Mouse (Mus musculus) kidney, embryonic 15.5 days (tissue): Measurements from ENCODE around the gene Zfp119a. TPM values are rescaled to one million over a fixed set of nuclear protein-coding genes. Genes with fewer than 3 reads are reported as not detected.
"Not testable (repeated sequence)": the region's sequence is repeated elsewhere in the genome, so short reads cannot be mapped to it uniquely, and the experiment has no call there.

Source experiments
- ATAC-seq: fragments of 200-750 bp; cut with Nextera tagmentation; replicated peaks from 2 replicates; pipeline ENCODE4 v1.8.0; 2017; ENCODE audit warnings: moderate TSS enrichment; ENCODE audit not compliant: low FRiP score
- H3K27ac ChIP-seq: fragments of 300-500 bp; sonication (generic); 2 replicates; pipeline ENCODE4 v1.5.1; 2015; ENCODE audit warnings: mild to moderate bottlenecking, inconsistent platforms
- H3K27me3 ChIP-seq: fragments of 300-500 bp; sonication (generic); 2 replicates; pipeline ENCODE4 v1.6.1; 2015; ENCODE audit warnings: inconsistent platforms
- H3K36me3 ChIP-seq: fragments of 300-500 bp; sonication (generic); 2 replicates; pipeline ENCODE4 v1.6.1; 2015; ENCODE audit warnings: inconsistent platforms
- H3K4me1 ChIP-seq: fragments of 300-500 bp; sonication (generic); 2 replicates; pipeline ENCODE4 v1.6.1; 2015; ENCODE audit warnings: inconsistent platforms
- H3K4me2 ChIP-seq: fragments of 300-500 bp; sonication (generic); 2 replicates; pipeline ENCODE4 v1.6.1; 2015; ENCODE audit warnings: moderate library complexity, mild to moderate bottlenecking, inconsistent platforms
- H3K4me3 ChIP-seq: fragments of 300-500 bp; sonication (generic); replicated peaks from 2 replicates; pipeline ENCODE4 v1.5.1; 2015; ENCODE audit warnings: mild to moderate bottlenecking, inconsistent platforms
- H3K9ac ChIP-seq: fragments of 300-500 bp; sonication (generic); 2 replicates; pipeline ENCODE4 v1.6.1; 2015; ENCODE audit warnings: mild to moderate bottlenecking, inconsistent platforms
- H3K9me3 ChIP-seq: fragments of 300-500 bp; sonication (generic); replicated peaks from 2 replicates; pipeline ENCODE4 v1.6.1; 2016; ENCODE audit warnings: inconsistent platforms
- WGBS: fragments of 180-500 bp; shearing (Covaris S2); methylation state at CpG from one replicate; pipeline ENCODE4 v1.1.7; 2015; ENCODE audit warnings: mixed read lengths; 5-methylcytosine and 5-hydroxymethylcytosine counted together
- polyA plus RNA-seq: library from polyadenylated mRNA; unstranded; fragments of >200 nt; fragmentation: Nextera tagmentation; extraction: Ambion mirVana; gene quantifications from 2 replicates; pipeline ENCODE4 v1.2.1, GENCODE M21; 2015

Gene Zfp119a
- polyA plus RNA-seq = 9.1 and 11.6 TPM in 2 replicates

DNA sequence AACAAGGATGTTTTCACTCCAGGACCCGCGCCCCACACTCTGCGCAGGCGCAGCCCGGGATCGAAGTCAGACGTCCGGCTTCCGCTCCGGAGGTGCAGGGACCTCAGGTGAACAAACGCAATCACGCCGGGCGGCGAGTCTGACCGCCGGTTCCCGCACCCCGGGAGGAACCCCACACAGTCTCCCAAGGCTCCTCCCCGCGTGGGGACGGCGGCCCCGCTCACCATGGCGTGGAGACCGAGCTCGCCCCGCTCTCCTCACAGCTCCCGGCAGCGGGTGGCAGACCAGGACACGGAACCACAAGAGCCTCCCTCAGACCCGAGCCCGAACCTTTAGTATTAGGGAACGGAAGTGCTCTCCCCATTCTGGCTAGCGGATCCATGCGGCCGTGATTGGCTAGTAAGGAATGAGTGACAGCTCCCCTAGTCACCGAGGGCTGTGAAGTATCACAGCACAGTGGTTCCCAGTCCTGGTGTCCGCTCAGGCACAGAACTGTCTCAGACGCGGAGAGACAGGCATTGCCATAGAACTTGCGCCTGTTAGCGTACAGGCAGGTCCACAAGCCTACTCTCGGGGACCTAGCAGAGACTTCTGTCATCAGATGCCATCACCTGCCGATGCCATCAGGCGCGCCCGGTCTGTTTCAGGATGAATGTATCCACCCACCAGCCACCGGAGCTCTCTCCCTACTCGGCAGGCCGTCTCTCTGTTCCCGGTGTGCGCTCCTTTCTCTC, at the start of gene Zfp119a:
Gene Zfp119a, minus strand, starts transcription at position 295 of the 734 bp plus-strand sequence.
- H3K4me3 ChIP-seq = peak within 1 kb of the TSS; percentile 56
- ATAC-seq = peak; percentile 100
- H3K36me3 ChIP-seq, H3K27me3 ChIP-seq, H3K4me1 ChIP-seq, H3K9me3 ChIP-seq: not testable (repeated sequence)
- H3K27ac ChIP-seq = peak within 1 kb of the TSS; percentile 84
- H3K4me2 ChIP-seq = peak within 1 kb of the TSS; percentile 63
- under 1% methylated on average over 43 of the region's 53 CpGs for WGBS
- peak within 1 kb of the TSS; percentile 58 for H3K9ac ChIP-seq

DNA sequence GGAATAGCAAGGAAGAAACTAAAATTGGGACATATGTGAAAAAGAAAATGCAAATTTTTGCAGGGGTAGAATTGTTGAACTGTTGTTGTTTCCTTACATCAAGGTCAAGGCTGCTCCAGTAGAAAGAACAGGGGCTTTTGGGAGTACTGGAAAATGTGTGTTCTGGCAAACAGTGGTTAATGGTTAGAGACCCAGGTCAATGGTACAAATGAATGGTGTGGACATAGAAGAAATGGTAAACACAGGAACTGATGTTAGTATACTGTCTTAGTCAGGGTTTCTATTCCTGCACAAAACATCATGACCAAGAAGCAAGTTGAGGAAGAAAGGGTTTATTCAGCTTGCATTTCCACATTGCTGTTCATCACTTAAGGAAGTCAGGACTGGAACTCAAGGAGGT, 27.9 kb upstream of the Zfp119a start:
- no peak overlapping the region for H3K9ac ChIP-seq
- H3K4me2 ChIP-seq = no peak overlapping the region
- no peak for ATAC-seq
- H3K27me3 ChIP-seq = no peaks in the 10 kb centered on the region
- no peak overlapping the region for H3K27ac ChIP-seq
- no peaks in the 10 kb centered on the region for H3K36me3 ChIP-seq
- peaks cover 10% of the 10 kb centered on the region; the same call in 1 of the 2 replicates for H3K4me1 ChIP-seq
- no peaks in the 10 kb centered on the region for H3K9me3 ChIP-seq
- no peak overlapping the region for H3K4me3 ChIP-seq

DNA sequence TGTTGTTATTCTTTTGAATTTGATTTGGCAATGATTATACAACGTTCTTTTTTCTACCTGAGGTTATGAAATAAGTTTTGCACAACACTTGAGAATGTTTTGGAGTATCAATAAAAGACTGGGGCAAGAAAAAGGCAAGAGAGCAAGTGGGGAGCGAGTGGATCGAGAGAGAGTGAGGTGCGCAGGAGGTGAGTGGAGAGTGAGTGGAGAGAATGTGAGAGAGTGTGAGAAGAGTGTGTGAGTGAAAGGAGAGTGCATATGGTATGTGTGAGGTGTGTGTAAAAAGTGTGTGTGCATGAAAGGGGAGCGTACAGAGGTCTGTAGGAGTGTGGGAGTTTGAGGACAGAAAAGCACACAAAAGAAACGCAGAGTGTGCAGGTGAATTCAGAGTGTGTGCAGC, 25.4 kb upstream of the Zfp119a start:
- Histone ChIP-seq H3K36me3 (0 out of 2 replicates have a peak, but pooled peaks cover under 1% of the 10 kb centered on the region), H3K4me2 (no peak overlapping the region), H3K9ac (no peak overlapping the region), H3K27ac (peak overlapping the region; percentile 70), H3K9me3 (no peaks in the 10 kb centered on the region), H3K4me3 (no peak overlapping the region), H3K27me3 (no peaks in the 10 kb centered on the region), H3K4me1 (peaks cover 10% of the 10 kb centered on the region; the same call in 1 of the 2 replicates)
- WGBS = 74% methylated on average over 6 of the region's 6 CpGs
- 0 out of 2 replicates have a peak, but pooled peaks have one; percentile 43 for ATAC-seq

DNA sequence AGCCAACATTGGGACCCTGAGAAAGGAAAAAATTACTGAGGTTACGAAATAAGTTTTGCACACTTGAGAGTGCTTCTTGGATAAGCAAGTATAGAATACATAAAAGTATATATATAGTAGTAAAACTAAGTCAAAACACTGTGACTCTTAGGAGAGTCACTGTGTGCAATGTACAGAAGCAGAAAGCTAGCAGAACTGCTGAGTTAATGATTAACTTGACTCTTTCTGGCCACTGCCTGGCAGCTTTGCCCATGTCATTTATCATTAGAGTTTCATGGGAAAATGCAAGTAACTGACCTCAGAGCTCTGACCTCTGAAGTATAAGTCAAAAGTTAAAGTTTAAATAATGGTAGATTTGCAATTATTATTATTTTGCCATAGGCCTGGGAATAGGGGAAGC, 25.0 kb upstream of the Zfp119a start:
- peaks cover 10% of the 10 kb centered on the region; the same call in 1 of the 2 replicates for H3K4me1 ChIP-seq
- peaks cover 4% of the 10 kb centered on the region; the same call in 1 of the 2 replicates for H3K36me3 ChIP-seq
- H3K4me3 ChIP-seq = no peak overlapping the region
- no peak overlapping the region for H3K9ac ChIP-seq
- H3K27me3 ChIP-seq = no peaks in the 10 kb centered on the region
- H3K27ac ChIP-seq = peak overlapping the region; percentile 66
- H3K9me3 ChIP-seq = no peaks in the 10 kb centered on the region
- peak; percentile 70; the same call in 1 of the 2 replicates for ATAC-seq
- no peak overlapping the region for H3K4me2 ChIP-seq
- WGBS = 84% methylated on average over 1 of the region's 1 CpGs

DNA sequence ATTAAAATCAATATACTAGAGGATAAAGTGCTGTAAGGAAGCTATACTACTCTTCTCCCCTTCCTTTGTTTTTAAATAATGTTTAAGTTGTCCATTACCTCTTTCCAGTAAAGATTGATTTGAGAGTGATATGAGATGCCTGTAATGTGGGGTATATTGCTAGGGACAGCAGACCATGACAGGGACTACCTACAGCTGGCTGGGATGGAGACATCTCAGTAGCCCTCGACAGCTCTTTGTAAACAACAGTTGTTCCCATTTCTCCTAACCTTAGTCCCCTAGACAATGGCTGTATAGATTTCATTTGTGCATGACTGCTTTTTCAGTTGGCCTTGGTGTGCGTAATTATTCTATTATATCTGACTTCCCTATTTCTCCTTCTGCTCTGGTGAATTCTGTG, 24.4 kb upstream of the Zfp119a start:
- 57% methylated on average over 2 of the region's 2 CpGs for WGBS
- Histone ChIP-seq H3K27me3 (no peaks in the 10 kb centered on the region), H3K4me1 (peaks cover 10% of the 10 kb centered on the region; the same call in 1 of the 2 replicates), H3K9ac (no peak overlapping the region), H3K4me3 (no peak overlapping the region), H3K4me2 (no peak overlapping the region), H3K36me3 (peaks cover 9% of the 10 kb centered on the region), H3K27ac (peak overlapping the region; percentile 66), H3K9me3 (peaks cover 5% of the 10 kb centered on the region)
- peak; percentile 52; the same call in 1 of the 2 replicates for ATAC-seq

DNA sequence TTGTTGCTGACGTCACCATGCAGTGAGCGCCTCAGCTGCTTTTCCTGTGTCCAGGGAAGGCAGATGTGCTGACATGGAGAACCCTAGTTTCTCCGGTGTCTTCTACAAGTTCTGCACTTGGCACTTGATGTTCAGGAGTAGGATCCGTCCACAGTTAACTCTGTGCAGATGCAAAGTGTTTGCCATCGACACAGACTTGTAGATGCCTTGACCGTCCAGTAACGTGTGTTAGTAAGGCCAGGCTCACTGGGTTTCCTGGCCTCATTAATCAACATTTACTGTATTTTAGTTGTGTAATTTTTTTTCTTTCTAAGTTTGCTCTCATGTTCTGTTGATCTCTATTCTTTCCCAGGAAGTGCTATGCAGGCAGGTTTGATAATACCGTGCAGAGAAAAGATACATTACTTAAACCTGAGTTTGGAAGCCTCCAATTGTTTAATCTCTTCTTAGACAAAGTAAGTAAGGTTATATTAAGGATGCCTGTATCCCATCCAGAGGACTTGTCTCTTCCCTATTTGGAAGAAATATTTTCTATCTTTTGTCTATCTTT, 13.8 kb upstream of the Zfp119a start:
- Histone ChIP-seq H3K4me3 (peak overlapping the region; percentile 56), H3K36me3 (peaks cover 22% of the 10 kb centered on the region), H3K9ac (0 out of 2 replicates have a peak overlapping the region, but pooled peaks have one; percentile 33), H3K4me2 (peak overlapping the region; percentile 60), H3K27ac (peak overlapping the region; percentile 88)
- WGBS = 10% methylated on average over 6 of the region's 8 CpGs
- ATAC-seq, H3K4me1 ChIP-seq, H3K27me3 ChIP-seq, H3K9me3 ChIP-seq: not testable (repeated sequence)

DNA sequence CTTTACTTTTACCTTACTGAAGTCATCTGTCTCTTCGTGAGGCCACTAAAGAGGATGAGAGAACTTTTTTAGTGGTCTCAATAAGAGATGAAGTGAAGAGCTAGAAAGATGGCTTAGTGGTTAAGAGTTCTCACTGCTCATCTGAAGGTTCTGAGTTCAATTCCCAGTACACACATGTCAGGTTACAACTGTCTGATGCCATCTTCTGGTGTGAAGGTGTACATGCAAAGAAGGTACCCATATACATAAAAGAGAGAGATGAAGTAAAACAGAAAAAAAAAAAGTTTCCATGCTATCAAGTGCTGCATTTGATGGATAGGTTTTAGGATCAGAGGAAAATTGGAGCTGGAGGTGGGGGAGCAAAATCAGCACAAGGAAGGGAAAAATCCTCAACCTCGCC, 6.2 kb upstream of the Zfp119a start:
- no peak overlapping the region for H3K4me3 ChIP-seq
- H3K36me3 ChIP-seq = no peaks in the 10 kb centered on the region
- H3K27me3 ChIP-seq = peaks cover 31% of the 10 kb centered on the region
- H3K9ac ChIP-seq = no peak overlapping the region
- no peaks in the 10 kb centered on the region for H3K9me3 ChIP-seq
- no peak overlapping the region for H3K4me2 ChIP-seq
- 64% methylated on average over 2 of the region's 2 CpGs for WGBS
- no peak for ATAC-seq
- no peak overlapping the region for H3K27ac ChIP-seq
- H3K4me1 ChIP-seq = no peaks in the 10 kb centered on the region

DNA sequence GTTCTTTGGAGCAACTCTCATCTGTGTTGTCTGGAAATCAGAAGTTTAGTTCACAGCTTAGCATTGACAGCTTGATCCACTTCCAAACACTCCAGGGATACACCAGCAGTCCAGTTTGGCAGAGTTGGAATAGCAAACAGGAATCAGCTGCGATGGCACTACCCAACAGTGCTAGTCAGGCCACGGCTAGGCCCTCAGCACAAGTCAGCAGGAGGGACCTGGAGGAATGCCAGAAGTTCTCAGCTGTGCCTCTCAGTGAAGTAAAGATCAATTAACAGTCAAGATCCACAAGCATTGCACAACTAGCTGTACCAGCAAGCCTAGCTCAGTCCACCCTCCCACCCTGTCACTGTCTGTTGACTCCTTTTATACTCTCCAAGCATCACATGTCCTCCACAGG, 4.9 kb upstream of the Zfp119a start:
- 66% methylated on average over 2 of the region's 2 CpGs for WGBS
- Histone ChIP-seq H3K27ac (no peak overlapping the region), H3K9me3 (no peaks in the 10 kb centered on the region), H3K4me1 (0 out of 2 replicates have a peak, but pooled peaks cover 3% of the 10 kb centered on the region), H3K36me3 (no peaks in the 10 kb centered on the region), H3K9ac (no peak overlapping the region), H3K27me3 (peaks cover 29% of the 10 kb centered on the region), H3K4me3 (no peak overlapping the region), H3K4me2 (no peak overlapping the region)
- no peak for ATAC-seq

DNA sequence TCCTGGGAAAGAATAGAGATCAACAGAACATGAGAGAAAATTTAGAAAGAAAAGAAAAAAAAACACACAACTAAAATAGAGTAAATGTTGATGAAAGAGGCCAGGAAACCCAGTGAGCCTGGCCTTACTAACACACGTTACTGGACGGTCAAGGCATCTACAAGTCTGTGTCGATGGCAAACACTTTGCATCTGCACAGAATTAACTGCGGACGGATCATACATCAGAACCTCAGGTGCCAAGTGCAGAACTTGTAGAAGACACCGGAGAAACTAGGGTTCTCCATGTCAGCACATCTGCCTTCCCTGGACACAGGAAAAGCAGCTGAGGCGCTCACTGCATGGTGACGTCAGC, 471 bp downstream of the Zfp119a start:
- H3K9me3 ChIP-seq, H3K4me1 ChIP-seq, ATAC-seq, H3K36me3 ChIP-seq, H3K27me3 ChIP-seq: not testable (repeated sequence)
- H3K27ac ChIP-seq = peak overlapping the region; percentile 64; the same call in 1 of the 2 replicates
- under 1% methylated on average over 7 of the region's 8 CpGs for WGBS
- peak overlapping the region; percentile 49 for H3K9ac ChIP-seq
- peak overlapping the region; percentile 56 for H3K4me3 ChIP-seq
- H3K4me2 ChIP-seq = peak overlapping the region; percentile 63

DNA sequence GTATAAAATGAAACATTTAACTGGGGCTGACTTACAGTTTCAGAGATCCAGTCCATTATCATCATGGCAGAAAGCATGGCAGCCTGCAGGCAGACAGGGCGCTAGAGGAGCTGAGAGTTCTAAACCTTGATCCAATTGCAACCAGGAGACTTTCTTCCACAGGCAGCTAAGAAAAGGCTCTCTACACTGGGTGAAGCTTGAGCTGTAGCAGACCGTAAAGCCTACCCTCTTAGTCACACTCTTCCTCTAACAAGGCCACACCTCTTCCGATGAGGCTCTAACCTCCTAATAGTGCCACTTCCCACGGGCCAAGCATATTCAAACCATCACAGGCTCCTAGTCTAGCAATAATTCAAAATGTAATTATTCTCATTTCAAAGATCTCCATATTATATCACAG, 1.5 kb downstream of the Zfp119a start:
- no peak for ATAC-seq
- 90% methylated on average over 4 of the region's 4 CpGs for WGBS
- Histone ChIP-seq H3K4me1 (0 out of 2 replicates have a peak, but pooled peaks cover 8% of the 10 kb centered on the region), H3K9ac (no peak overlapping the region), H3K27me3 (no peaks in the 10 kb centered on the region), H3K4me3 (no peak overlapping the region), H3K27ac (no peak overlapping the region), H3K9me3 (no peaks in the 10 kb centered on the region; the same call in 1 of the 2 replicates), H3K36me3 (0 out of 2 replicates have a peak, but pooled peaks cover 4% of the 10 kb centered on the region), H3K4me2 (no peak overlapping the region)

DNA sequence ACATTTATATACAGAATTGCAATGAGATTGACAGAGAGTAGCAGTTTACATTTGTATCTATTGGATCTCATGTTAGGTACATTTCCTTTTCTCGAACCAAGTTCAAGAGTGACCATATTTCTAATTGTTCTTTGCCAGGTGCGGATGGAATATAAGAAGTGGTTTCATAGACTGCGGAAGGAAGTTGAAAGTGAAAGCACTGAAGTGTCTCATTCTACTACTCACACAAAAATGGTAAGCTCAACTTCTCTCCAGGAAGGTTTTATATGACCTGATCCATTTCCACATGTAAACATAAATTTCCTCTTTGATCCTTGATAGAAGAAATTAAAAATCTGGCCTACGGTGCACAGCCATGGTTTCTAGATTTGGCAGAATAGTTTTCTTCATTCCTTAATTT, 35.7 kb downstream of the Zfp119a start:
- H3K27me3 ChIP-seq = no peaks in the 10 kb centered on the region

DNA sequence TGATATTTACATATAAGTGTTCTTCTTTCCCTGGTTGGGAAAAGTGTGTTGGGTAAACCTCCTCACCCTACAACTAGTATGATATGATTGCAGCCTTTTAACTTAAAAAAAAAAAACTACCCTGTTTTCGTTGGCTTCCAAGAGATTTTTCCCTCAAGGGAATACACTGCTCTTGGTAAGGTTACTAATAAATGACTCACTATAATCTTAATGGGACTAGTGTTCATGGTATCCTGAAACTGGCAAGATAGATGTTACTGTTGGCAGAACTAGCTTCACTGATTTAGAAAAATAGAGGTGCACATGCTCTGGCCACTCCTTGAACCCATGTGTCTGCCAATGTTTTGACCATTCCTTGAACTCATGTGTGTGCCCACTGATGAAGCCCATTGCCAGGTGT, 57.2 kb downstream of the Zfp119a start:
- Histone ChIP-seq H3K9me3 (no peaks in the 10 kb centered on the region), H3K36me3 (no peaks in the 10 kb centered on the region), H3K27me3 (no peaks in the 10 kb centered on the region), H3K9ac (no peak overlapping the region), H3K27ac (no peak overlapping the region), H3K4me1 (no peaks in the 10 kb centered on the region), H3K4me3 (no peak overlapping the region), H3K4me2 (no peak overlapping the region)
- no peak for ATAC-seq
- 75% methylated on average over 1 of the region's 1 CpGs for WGBS

More for the DNA sequence above, 35.7 kb downstream of the Zfp119a start:
- Histone ChIP-seq H3K9me3 (no peaks in the 10 kb centered on the region), H3K4me3 (no peak overlapping the region), H3K4me2 (no peak overlapping the region), H3K27ac (no peak overlapping the region), H3K36me3 (no peaks in the 10 kb centered on the region), H3K9ac (no peak overlapping the region), H3K4me1 (no peaks in the 10 kb centered on the region)
- WGBS = 83% methylated on average over 4 of the region's 4 CpGs
- ATAC-seq = no peak
